Mouse (Mus musculus) spleen, postnatal 10 days (tissue): ENCODE measurements around the gene Mab21l1.

Source experiments
- DNase-seq, 2 experiments: peaks; one replicate each; pipeline ENCODE4 v3.0.0; 2021 to 2022; ENCODE audit warnings: low spot score in 2 of 2

Mab21l1 gene

DNA sequence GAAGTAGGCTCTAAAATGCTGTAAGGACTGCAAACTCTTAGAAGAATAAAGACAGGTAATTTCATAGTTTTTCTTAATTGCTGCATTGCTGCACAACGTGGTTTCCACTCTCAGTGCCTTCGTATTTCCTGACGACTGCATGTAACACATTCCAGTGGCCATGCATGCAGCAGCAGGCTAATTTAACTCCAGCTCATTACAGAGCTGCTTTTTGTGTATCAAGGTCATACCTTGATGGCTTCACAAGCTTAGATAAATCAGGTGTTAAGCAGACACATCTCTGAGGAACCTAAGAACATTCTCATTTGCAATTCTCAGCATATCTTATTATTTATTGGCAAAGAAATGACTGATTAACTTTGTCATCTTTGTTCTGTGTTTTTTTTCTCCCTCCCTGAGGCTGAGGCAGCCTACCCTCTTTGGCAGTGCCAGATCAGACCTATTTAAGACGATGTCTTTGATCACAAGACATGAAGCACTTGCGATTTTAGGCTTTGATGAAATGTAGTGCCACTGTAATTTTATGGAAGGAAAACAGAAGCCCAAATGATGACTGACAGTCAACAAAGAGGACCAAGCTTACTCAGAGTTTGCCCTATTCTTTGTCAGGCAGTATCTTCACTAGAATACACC is 32.8 kb downstream of the Mab21l1 start:
- no peak for DNase-seq

DNA sequence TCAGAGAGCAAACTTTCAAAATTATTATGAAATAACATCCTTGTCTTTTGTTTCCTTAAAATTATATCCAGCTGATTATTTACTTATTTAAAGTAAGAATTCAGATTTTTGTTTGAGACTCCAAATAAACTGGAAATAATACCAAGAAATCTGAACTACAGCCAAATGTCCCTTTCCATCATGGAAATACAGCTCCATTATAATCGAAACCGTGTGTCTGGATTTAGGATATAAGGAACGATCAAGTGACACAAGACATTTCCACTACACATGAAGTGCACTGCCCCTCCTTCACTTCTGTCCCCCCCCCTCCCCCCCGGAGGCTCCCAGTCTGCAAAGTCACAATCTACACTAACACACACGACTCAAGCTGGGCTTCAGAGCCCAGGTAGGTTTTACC is 33.8 kb downstream of the Mab21l1 start:
- DNase-seq: no peak

DNA sequence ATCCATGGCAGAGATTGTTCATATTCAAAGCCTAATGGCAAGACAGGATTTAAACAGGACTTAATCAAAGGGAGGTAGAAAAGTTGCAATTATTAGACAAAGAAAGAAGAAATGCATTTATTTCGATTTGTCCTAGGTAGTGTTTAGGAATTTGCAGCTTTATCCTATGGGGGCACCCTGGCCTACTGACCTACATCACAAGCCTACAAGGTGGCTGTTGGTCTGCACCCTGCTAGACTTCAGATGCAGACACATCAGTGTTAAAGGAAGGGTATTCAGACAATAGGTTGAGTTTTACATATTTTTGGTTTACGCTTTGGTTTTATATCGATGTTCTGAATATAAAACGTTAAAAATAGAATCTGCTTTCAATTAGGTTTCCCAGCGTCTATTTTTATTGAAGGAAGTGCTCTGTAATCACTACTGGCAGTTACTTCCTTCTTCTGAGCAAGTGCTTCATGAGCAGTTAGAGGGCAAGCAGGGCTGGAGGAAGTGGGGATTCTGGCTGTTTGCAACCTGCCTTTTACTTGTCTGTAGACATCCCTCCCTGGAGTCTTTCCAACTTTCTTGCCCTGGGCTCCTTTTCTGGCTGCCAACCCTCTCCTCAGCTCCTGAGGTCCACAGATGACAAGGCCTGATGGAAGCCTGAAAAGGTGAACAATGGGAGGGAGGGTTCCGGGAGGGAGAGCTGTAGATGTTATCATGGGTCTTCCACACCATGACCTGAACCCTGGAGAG is 34.5 kb downstream of the Mab21l1 start:
- DNase-seq: no peak

DNA sequence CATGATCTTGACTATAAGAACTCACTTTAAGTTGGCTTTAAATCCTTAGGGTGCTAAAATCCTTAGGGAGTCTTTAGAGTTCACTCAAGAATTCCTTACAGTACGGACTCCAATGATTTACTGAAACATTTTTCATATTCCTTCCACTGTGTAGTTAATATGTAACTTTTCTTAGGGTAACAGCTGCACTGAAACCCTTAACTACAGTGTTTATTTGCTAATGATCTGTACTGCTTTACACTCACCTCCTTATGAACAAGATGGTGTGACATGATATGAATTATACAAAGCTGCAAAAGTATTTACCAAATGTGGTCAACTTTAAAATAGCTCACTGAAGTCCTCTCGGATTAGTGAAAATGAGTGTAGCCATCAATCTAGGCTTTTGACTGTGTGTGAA is 35.8 kb downstream of the Mab21l1 start:
- DNase-seq: no peak

DNA sequence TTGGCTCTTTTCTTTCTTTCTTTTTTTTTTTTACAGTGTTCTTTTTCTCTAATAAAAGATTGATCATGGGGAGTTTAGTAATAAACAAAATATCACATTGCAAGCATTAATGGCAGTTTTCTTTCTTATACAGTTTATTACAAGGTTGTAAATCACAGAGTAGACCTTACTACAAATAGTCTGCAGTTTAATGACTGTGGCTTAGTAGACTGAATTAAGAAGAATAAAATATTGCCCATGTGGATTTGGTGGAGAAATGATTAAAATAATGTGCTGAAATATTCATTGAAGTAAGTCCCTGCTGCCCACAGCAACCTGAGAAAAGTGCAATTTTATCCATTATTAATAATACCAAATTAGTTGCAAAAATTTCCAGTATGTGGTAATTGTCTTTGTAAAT is 37.3 kb downstream of the Mab21l1 start:
- DNase-seq: no peak

DNA sequence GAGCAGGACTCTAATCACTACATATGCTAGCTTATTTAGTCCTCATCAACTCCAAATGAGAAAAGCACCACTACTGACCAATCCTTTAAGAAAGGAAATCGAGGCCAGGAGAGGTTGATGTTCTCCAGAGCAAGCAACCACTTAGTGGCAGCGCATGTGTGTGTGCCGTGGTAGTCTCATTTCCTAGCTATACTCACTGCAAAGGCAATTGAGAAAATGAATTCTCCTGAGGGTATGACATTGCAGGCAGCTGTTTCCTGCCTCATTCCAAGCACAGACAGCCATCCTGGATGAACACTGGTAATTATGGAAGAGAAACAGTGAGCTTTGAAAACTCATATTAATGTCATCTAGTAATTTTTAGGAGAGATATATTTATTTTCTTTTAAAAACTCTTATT is 42.6 kb downstream of the Mab21l1 start:
- no peak for DNase-seq

DNA sequence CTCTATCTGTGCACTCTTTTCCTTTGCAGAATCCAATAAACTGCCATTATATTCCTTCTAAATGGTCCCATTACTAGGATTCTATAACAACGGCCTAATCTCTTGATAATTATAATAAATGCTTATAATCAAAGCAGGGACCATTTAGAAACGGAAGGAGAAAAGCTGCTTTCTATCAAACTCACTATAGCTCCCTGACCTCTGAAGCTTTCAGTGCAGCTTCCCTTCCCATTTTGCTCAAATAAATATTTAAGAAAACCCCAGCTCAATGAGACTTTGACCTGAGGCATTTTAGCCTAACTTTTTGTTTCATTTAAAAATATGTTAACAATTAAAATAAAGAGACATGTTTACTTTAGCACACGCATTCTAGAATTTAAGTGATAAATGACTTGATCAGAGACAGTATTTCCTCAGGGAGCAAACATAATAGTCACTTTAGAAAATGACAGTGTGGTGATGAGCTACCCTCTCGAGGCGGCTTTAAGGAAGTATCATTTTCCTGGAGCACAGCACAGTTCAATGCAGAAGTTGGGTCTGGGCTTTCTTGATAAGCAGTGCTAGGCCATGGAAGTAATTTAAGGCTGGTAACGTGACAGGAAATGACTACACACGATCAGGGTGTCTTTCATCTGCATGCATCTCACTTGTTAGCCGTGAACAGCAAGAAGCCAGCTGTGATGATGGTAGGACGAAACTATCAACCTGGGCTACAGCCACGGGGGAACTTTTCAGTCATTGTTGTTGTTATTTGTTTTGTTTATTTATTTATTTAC is 46.4 kb downstream of the Mab21l1 start:
- no peak for DNase-seq

DNA sequence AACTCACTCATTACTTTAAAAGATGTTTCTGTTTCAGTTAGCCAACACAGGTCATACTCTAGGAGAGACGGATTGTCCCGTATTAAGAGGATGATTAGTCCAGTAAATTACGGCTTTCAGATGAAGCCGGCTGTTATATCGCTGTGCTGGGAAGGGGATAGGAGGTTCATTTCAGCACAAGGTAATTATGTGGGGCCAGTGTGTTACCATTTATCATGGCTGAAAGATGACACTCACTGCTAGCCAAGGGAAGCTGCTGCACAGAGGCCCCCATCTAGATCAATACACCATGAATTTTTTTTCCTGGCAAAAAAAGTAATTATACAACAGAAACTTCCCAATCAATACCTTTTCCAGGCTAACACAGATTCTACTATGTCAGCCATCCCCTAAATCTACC is 47.9 kb downstream of the Mab21l1 start:
- DNase-seq: no peak
